Mouse (Mus musculus): Measurements from ENCODE around the gene Gprasp1. TPM values are rescaled to one million over a fixed set of nuclear protein-coding genes. Genes with fewer than 3 reads are reported as not detected.
"Not testable (repeated sequence)": the region's sequence is repeated elsewhere in the genome, so short reads cannot be mapped to it uniquely, and the experiment has no call there.

Gprasp1 gene
- total RNA-seq, 2 experiments from 2014 or later: 16.4 to 17.5 TPM

- peak; percentile 13 to 18 for DNase-seq
- intact Hi-C loops (cut with DNase I): loop anchor here (1.0 kb wide), 1 partner anchor 158 kb away; no protein-coding TSS in a partner anchor
Measured at GRCm38 (mm10) chrX:135805780-135806179, 63.2 kb downstream of the Gprasp1 start.

GRCm38 (mm10) chrX:135835896-135836295 lies 93.4 kb downstream of the Gprasp1 start:
- intact Hi-C loops (cut with DNase I); DNase-seq: not testable (repeated sequence)

- no peak for DNase-seq
- intact Hi-C loops (cut with DNase I): no loop called here
Measured at GRCm38 (mm10) chrX:135837896-135838295, 95.4 kb downstream of the Gprasp1 start.

GRCm38 (mm10) chrX:135838521-135839360 lies 96.2 kb downstream of the Gprasp1 start, which contains the start of gene Gprasp2:
Gprasp2 (plus strand) TSS chrX:135839034.
- intact Hi-C loops (cut with DNase I): not testable (repeated sequence)
- peak; percentile 4 for DNase-seq

- intact Hi-C loops (cut with DNase I): not testable (repeated sequence)
- DNase-seq: peak; percentile 2 to 3
Measured at GRCm38 (mm10) chrX:135839397-135840391, 97.2 kb downstream of the Gprasp1 start.

Small RNAs within 50 kb of the gene (microRNA-seq; reads per million reads assigned to microRNA genes)
- gene Mir1970 (ENCODE audit: borderline number of aligned reads in 2 of 2) (0 reads per million in 2 experiments), gene Mir7646 (ENCODE audit: borderline number of aligned reads in 2 of 2) (0 reads per million in 2 experiments)

Other genes with a start within 250 kb of the Gprasp1 start
- gene AV320801, start 248.1 kb upstream of the Gprasp1 start, total RNA-seq (2021): not detected
- under 1 TPM in 1 of 2 experiments, not detected in 1; 0.31 TPM for gene Nxf7, start 144.0 kb upstream of the Gprasp1 start, total RNA-seq (2021)
- gene Prame, start 115.0 kb upstream of the Gprasp1 start, total RNA-seq (2021): not detected
- not detected for gene Tcp11x2, start 48.9 kb upstream of the Gprasp1 start, total RNA-seq (2021)
- not detected for gene Tmsb15a, start 17.5 kb upstream of the Gprasp1 start, total RNA-seq (2021)
- 1 to 10 TPM; 5.6 to 6.9 TPM for gene Armcx5, start within 50 bp of the Gprasp1 start, total RNA-seq (2021)
- gene Bhlhb9, start 54.9 kb downstream of the Gprasp1 start, total RNA-seq (2021): 10 to 100 TPM; 10.6 to 17.6 TPM
- gene Gprasp2, start 96.3 kb downstream of the Gprasp1 start, total RNA-seq (2021): 1 to 10 TPM; 1.7 to 1.8 TPM